Mouse (Mus musculus) hindbrain, embryonic 11.5 days (tissue): ENCODE results near the gene Gm20388. TPM values are rescaled to one million over a fixed set of nuclear protein-coding genes. Genes with fewer than 3 reads are reported as not detected.

Experiments
- ATAC-seq: fragments of 200-750 bp; cut with Nextera tagmentation; 2 replicates; pipeline ENCODE4 v1.8.0; 2017; ENCODE audit warnings: mild to moderate bottlenecking, moderate TSS enrichment, moderate library complexity; ENCODE audit not compliant: low FRiP score
- DNase-seq: peaks from one replicate; pipeline ENCODE4 v3.0.0-alpha.2; 2015; ENCODE audit warnings: low spot score
- H3K27ac ChIP-seq: fragments of 300-500 bp; sonication (generic); 2 replicates; pipeline ENCODE4 v1.5.1; 2014; ENCODE audit warnings: mild to moderate bottlenecking, low read depth, low read length
- H3K27me3 ChIP-seq: fragments of 300-500 bp; sonication (generic); 2 replicates; pipeline ENCODE4 v1.6.1; 2014; ENCODE audit warnings: mild to moderate bottlenecking, low read length, moderate library complexity, mixed read lengths; ENCODE audit not compliant: control insufficient read depth, insufficient read depth
- H3K36me3 ChIP-seq: fragments of 300-500 bp; sonication (generic); 2 replicates; pipeline ENCODE4 v1.6.1; 2014; ENCODE audit warnings: mild to moderate bottlenecking, low read length, moderate library complexity, mixed read lengths; ENCODE audit not compliant: control insufficient read depth, insufficient read depth
- H3K4me1 ChIP-seq: fragments of 300-500 bp; sonication (generic); replicated peaks from 2 replicates; pipeline ENCODE4 v1.6.1; 2014; ENCODE audit warnings: low read length, mixed read lengths; ENCODE audit not compliant: control insufficient read depth, insufficient read depth
- H3K4me2 ChIP-seq: fragments of 300-500 bp; sonication (generic); replicated peaks from 2 replicates; pipeline ENCODE4 v1.6.1; 2014; ENCODE audit warnings: mild to moderate bottlenecking, low read depth, low read length
- H3K4me3 ChIP-seq: fragments of 300-500 bp; sonication (generic); 2 replicates; pipeline ENCODE4 v1.5.1; 2014; ENCODE audit warnings: low read depth, low read length
- H3K9ac ChIP-seq: fragments of 300-500 bp; sonication (generic); 2 replicates; pipeline ENCODE4 v1.6.1; 2014; ENCODE audit warnings: low read depth, low read length
- H3K9me3 ChIP-seq: fragments of 300-500 bp; sonication (generic); 2 replicates; pipeline ENCODE4 v1.6.1; 2016; ENCODE audit warnings: low read length; ENCODE audit not compliant: control insufficient read depth
- WGBS: fragments of 180-500 bp; shearing (Covaris S2); extraction: QIAGEN DNeasy Blood & Tissue Kit; methylation state at CpG from one replicate; pipeline ENCODE4 v1.1.7; 2014; 5-methylcytosine and 5-hydroxymethylcytosine counted together
- polyA plus RNA-seq: library from polyadenylated mRNA; unstranded; fragments of >200 nt; fragmentation: Nextera tagmentation; extraction: Ambion mirVana; gene quantifications from 2 replicates; pipeline ENCODE4 v1.2.1, GENCODE M21; 2014

Gm20388 gene
- polyA plus RNA-seq, 1 experiment from 2014 or later, result 11.8 TPM

GRCm38 (mm10) chr8:122845662-122846061 lies 2935.0 kb downstream of the Gm20388 start:
- Histone ChIP-seq H3K27ac (no peak overlapping the region), H3K4me2 (no peak overlapping the region), H3K36me3 (no peaks in the 10 kb centered on the region), H3K9me3 (no peaks in the 10 kb centered on the region), H3K4me1 (no peaks in the 10 kb centered on the region), H3K9ac (no peak overlapping the region), H3K27me3 (no peaks in the 10 kb centered on the region), H3K4me3 (no peak overlapping the region)
- 80% methylated on average over 4 of the region's 4 CpGs for WGBS
- no peak for ATAC-seq
- no peak for DNase-seq

- ATAC-seq (peak; percentile 79), DNase-seq (peak; percentile 66)
- no peak within 1 kb of the TSS for H3K4me3 ChIP-seq
- no peak within 1 kb of the TSS for H3K9ac ChIP-seq
- no peaks in the 10 kb centered on the region for H3K27me3 ChIP-seq
- peak within 1 kb of the TSS; percentile 3; the same call in 1 of the 2 replicates for H3K4me2 ChIP-seq
- H3K9me3 ChIP-seq, result no peaks in the 10 kb centered on the region
- 14% methylated on average over 16 of the region's 18 CpGs for WGBS
- H3K36me3 ChIP-seq, result no peaks in the 10 kb centered on the region
- H3K4me1 ChIP-seq, result no peaks in the 10 kb centered on the region
- H3K27ac ChIP-seq, result no peak within 1 kb of the TSS
These were observed 2937.4 kb downstream of the Gm20388 start, which contains the start of gene Cdh15 for GRCm38 (mm10) chr8:122847829-122848561. Gene Cdh15, plus strand, starts transcription at chr8:122847966.

- H3K4me3 ChIP-seq, result no peak overlapping the region
These were observed 2938.7 kb downstream of the Gm20388 start for GRCm38 (mm10) chr8:122849152-122849910.

GRCm38 (mm10) chr8:122850641-122851240 lies 2940.1 kb downstream of the Gm20388 start:
- Histone ChIP-seq H3K4me2 (no peak overlapping the region), H3K27ac (no peak overlapping the region), H3K4me1 (peaks cover 11% of the 10 kb centered on the region), H3K36me3 (no peaks in the 10 kb centered on the region), H3K4me3 (no peak overlapping the region), H3K9ac (no peak overlapping the region), H3K27me3 (no peaks in the 10 kb centered on the region), H3K9me3 (no peaks in the 10 kb centered on the region)
- ATAC-seq, result no peak
- DNase-seq, result no peak
- 74% methylated on average over 3 of the region's 3 CpGs for WGBS

More at GRCm38 (mm10) chr8:122849152-122849910, 2938.7 kb downstream of the Gm20388 start:
- Histone ChIP-seq H3K4me2 (no peak overlapping the region), H3K36me3 (no peaks in the 10 kb centered on the region), H3K4me1 (peaks cover 11% of the 10 kb centered on the region), H3K9me3 (no peaks in the 10 kb centered on the region), H3K9ac (no peak overlapping the region), H3K27ac (no peak overlapping the region), H3K27me3 (no peaks in the 10 kb centered on the region)
- ATAC-seq (no peak), DNase-seq (no peak)
- 51% methylated on average over 7 of the region's 11 CpGs for WGBS

GRCm38 (mm10) chr8:122851692-122852545 lies 2941.3 kb downstream of the Gm20388 start:
- H3K4me3 ChIP-seq, result no peak overlapping the region
- H3K4me2 ChIP-seq, result no peak overlapping the region
- no peaks in the 10 kb centered on the region for H3K36me3 ChIP-seq
- H3K9ac ChIP-seq, result no peak overlapping the region
- WGBS, result 90% methylated on average over 12 of the region's 12 CpGs
- no peaks in the 10 kb centered on the region for H3K9me3 ChIP-seq
- no peak overlapping the region for H3K27ac ChIP-seq
- ATAC-seq (no peak), DNase-seq (no peak)
- H3K4me1 ChIP-seq, result peaks cover 11% of the 10 kb centered on the region
- H3K27me3 ChIP-seq, result no peaks in the 10 kb centered on the region

GRCm38 (mm10) chr8:122852546-122852905 lies 2941.9 kb downstream of the Gm20388 start:
- H3K9ac ChIP-seq, result no peak overlapping the region
- H3K4me3 ChIP-seq, result no peak overlapping the region
- H3K9me3 ChIP-seq, result no peaks in the 10 kb centered on the region
- H3K27me3 ChIP-seq, result no peaks in the 10 kb centered on the region
- DNase-seq (no peak), ATAC-seq (no peak)
- 56% methylated on average over 1 of the region's 1 CpGs for WGBS
- no peak overlapping the region for H3K27ac ChIP-seq
- H3K36me3 ChIP-seq, result no peaks in the 10 kb centered on the region
- peaks cover 11% of the 10 kb centered on the region for H3K4me1 ChIP-seq
- no peak overlapping the region for H3K4me2 ChIP-seq

- Histone ChIP-seq H3K27me3 (no peaks in the 10 kb centered on the region), H3K4me2 (no peak overlapping the region), H3K36me3 (no peaks in the 10 kb centered on the region), H3K9me3 (no peaks in the 10 kb centered on the region), H3K9ac (peak overlapping the region; percentile 42; the same call in 1 of the 2 replicates), H3K4me3 (no peak overlapping the region), H3K4me1 (peaks cover 11% of the 10 kb centered on the region), H3K27ac (no peak overlapping the region)
- 10% methylated on average over 11 of the region's 11 CpGs for WGBS
- peak; percentile 70 for DNase-seq
- ATAC-seq, result peak; percentile 88
These were observed 2942.7 kb downstream of the Gm20388 start for GRCm38 (mm10) chr8:122853340-122853771.

- no peak overlapping the region for H3K27ac ChIP-seq
- no peaks in the 10 kb centered on the region for H3K27me3 ChIP-seq
- WGBS, result 76% methylated on average over 7 of the region's 7 CpGs
- DNase-seq (no peak), ATAC-seq (no peak)
- H3K4me1 ChIP-seq, result peaks cover 11% of the 10 kb centered on the region
- no peak overlapping the region for H3K4me3 ChIP-seq
- no peak overlapping the region for H3K4me2 ChIP-seq
- no peaks in the 10 kb centered on the region for H3K9me3 ChIP-seq
- H3K9ac ChIP-seq, result no peak overlapping the region
- H3K36me3 ChIP-seq, result no peaks in the 10 kb centered on the region
These were observed 2943.7 kb downstream of the Gm20388 start for GRCm38 (mm10) chr8:122854388-122854787.
